Mouse (Mus musculus): Measurements from ENCODE around the gene Xpr1.

DNA sequence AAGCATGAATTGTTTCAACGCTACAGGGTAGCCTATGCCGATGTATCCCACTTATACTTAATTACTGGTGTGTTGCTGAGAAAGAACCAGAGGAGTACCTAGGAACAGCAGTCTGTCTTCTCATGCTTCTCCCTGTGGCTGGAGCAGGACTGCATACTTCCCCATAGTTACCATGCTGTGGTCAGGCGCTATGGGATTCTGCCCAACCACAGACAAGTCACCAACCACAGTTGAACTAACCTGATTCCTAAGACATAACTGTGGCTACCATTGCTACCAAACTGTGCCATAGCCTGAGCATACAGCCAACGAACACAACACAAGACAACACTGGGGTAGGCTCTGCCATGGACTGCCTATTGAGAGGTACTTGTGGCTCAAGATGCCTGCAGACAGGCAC lies 144.3 kb downstream of the Xpr1 start:
- TF ChIP-seq CEBPB (IDR thresholded peaks at IDR 0.05; ENCODE audit: insufficient read depth, poor library complexity, severe bottlenecking) (no peak), POLR2A (IDR thresholded peaks at IDR 0.05; ENCODE audit: insufficient read length, low read depth) (no peak)

Data from myocyte (in vitro differentiated cells).